Mouse (Mus musculus) CD4-positive, CD25-positive, alpha-beta regulatory T cell, adult 2 months (primary cell): ENCODE data around the gene Gm10570.
A peak's percentile ranks its signal among the peaks of the same experiment; 100 is the strongest.

Experiments
- DNase-seq: peaks from one replicate; pipeline ENCODE4 v3.0.0-alpha.2; 2012; ENCODE audit warnings: low read depth, low spot score

Gm10570 gene

GRCm38 (mm10) chr4:130306796-130307630 is 1.5 kb downstream of the Gm10570 start:
- no peak for DNase-seq

DNA sequence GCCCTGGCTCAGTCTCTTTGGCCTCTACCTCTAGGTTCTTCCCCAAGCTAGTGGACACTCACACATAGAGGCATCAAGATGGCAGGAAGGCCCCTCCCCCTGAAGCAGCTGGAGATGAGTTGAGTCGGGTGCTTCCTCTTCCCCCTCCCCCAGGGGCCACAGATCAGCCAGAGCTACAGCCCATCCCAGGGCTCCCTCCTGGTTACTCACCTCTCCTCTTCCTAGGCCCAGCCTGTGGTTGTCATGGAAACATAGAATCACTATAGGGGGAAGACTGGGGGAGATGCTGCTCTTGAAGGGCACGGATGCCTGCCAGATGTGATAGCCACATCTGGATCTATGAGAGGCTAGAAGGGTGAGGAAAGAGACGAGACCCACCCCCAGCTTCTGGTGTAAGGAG is 3.7 kb downstream of the Gm10570 start:
- DNase-seq = no peak

DNA sequence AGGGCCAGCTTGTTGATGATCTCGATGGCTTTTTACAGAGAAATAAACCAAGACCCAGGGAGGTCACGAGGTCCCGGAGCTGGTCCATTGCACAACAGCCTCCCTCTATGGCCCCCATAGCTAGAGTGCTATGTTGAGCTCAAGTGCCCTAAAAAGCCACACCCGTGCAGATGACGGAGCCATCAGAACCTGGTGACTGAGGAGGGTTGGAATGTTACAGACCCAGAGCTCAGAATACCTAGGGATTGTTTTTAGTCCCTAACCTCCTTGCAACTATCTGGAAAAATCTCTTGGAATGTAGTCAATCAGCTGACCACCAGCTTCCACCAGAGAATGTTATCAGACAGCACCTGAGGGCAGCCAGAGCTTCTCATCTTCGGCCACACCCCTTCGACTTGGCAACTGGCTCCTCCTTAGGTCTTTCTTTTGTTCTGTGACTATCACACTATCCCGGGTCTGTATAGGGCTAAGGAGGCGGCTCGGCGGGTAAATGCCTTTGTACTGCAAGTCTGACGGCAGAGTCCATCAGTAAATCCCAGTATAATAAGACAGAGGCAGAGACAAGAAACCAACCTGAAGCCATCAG is 6.1 kb downstream of the Gm10570 start:
- DNase-seq = no peak

- DNase-seq = no peak
Observed at GRCm38 (mm10) chr4:130299629-130300018, 8.8 kb downstream of the Gm10570 start.

GRCm38 (mm10) chr4:130298877-130299628 is 9.4 kb downstream of the Gm10570 start:
- no peak for DNase-seq

DNA sequence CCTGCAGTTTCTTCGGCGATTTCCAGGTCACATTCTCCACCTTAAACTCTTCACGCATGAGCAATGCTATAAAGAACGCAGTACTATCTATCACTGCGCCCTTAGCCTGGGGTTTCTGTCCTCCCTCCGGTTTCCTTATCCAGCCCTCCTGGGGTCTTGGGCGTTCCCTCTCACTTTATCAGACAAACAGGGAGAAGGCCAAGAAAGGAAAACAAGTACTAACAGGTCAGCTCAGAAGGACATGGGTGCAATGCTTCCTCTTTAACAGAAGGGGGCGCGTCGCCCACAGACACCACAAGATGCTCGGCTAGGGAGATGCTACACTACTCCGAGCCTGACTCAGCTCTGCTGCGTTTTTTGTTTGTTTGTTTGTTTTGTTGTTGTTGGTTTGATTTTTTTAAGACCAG is 11.3 kb downstream of the Gm10570 start:
- peak; percentile 59 for DNase-seq

GRCm38 (mm10) chr4:130296243-130296965 is 12.1 kb downstream of the Gm10570 start:
- DNase-seq = no peak

DNA sequence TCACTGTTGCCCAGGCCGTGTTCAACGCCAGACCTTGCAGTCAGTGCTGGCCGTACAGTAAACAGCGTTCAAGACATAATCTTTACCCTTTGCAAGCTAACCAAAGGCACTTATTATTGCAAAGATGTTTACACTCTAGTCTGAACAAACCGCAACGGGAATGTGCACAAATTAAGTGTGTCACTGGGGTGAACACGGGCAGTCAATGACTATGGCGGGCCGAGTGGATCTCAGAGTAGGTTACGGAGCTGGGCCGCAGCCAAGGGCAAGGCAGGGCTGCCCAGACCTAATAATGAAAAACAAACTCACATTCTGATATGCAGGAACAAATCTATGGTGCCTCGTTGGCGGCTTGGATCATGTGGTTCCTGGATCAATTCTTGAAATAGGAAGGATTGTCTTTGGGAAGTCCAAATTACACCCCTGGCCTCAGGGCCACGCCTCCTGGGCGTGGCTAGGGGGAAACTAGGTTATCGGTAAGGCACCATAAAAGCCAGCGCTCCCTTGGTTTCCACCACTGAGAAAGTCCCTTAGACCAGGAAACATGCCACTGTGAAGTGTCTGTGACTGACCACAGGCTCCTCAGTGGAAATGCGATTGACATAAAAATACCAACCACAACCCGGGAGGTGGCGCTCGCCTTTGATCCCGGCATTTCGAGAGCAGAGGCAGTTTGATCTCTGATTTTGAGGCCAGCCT is 13.3 kb downstream of the Gm10570 start:
- DNase-seq = no peak

DNA sequence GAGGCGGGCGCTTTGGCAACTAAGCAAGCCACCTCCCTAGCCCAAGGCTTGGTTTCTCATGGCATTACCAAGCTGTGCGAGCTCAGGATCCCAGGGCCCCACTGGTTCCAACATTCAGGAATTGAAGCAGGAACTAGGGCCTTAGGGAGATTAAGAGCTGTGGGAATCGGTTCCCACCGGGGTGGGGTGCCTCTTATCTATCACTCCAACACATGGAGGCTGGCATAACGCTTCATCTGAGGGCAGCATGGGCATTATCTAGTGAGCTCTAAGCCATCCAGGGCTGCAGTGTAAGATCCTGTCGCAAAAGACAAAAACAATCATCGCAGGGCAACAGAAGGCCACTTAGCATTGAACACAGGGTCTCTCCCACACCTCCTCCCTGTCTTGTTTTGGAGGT is 14.0 kb downstream of the Gm10570 start:
- no peak for DNase-seq

DNA sequence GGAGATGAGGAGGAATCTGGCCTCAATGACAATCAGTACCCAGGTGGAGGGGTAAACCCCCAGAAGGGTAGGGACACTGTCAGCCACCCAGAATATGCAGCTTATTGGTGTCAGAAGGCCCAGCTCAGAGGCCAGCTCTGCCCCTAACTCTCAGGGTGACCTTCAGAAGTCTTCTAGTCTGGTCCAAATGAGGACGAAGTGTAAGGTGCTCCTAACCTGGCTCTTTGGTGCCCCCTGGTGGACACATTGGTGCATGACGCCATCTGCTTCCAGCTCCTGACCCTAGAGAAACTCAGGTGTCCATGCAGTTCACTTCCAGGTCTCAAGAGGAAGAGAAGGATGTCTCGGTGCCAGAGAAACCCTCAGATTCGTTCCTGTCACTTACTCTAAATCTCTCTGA is 16.2 kb downstream of the Gm10570 start:
- DNase-seq = peak; percentile 82

DNA sequence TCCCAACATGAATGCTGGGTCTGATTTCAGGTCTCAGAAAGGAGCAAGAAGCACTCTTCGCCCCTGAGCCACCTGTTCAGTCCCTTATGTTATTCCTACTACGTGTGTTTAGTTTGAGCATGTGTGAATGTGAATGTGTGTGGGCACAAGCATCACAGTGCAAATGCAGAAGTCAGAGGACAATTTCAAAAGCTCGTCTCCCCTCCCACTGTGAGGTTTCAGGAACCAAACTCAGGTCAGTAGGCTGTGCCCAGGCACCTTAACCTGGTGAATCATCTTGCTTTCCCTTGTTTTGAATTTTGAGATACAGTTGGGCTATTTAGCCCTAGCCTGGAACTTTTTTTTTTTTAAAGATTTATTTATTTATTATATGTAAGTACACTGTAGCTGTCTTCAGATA is 18.6 kb downstream of the Gm10570 start:
- no peak for DNase-seq

- no peak for DNase-seq
Observed at GRCm38 (mm10) chr4:130286531-130286930, 21.9 kb downstream of the Gm10570 start.

DNA sequence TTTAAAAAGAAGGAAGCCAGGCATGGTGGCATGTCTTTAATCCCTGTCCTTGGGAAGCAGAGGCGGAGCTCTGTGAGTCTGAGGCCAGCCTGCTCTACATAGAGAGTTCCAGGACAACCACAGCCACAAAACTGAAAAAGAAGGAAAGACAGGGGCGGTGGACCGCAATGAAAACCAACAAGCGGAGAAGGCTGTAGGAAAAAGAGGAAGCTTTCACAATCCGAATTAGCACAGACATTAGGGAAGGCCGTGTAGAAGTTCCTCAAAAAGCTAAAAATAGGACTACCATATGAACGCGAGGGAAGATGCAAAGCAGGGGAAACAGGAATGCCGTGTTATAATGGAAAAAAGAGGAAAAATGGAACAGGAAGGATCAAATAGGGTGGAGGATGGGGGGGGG is 24.6 kb downstream of the Gm10570 start:
- no peak for DNase-seq

DNA sequence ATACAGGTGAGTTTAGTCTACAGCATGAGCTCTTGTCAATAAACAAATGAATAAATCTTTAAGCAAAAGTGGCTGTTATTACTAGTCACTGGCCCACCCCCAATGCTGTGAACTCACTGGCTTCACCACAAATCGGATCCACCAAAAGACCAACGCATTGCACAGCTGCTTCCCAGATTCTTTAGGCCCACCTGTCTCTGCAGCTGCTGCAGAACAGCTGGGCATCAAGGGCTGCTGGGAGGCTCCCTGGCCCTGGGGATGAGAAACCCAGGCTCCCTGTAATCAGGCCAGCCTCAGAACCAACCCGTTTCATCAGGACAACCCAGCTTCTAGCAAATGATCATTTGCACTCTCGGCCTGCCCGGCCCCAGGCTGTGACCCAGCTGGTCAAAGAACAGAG is 25.6 kb downstream of the Gm10570 start:
- DNase-seq = no peak

DNA sequence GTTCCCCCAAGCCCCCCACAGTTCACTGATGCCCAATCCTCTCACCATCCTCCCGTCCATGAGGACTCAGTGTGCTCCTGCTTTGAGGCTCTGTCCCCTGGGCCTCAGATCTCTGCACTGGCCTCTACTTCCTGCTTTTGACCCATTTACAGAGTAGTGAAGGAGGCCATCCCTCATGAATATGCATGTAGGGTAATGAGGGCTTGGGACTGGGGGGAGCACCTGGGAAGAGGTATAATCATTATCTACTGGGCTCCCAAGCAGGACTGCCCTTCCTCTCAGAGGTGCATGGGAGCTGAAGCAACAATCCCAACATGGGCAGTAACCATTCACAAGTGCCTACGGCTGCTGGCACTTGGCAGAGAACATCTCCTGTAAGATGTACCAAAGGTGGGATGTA is 29.4 kb downstream of the Gm10570 start, which contains the start of gene Serinc2:
Gene Serinc2, minus strand, starts transcription at position 101 of the 400 bp plus-strand sequence.
- DNase-seq = no peak

GRCm38 (mm10) chr4:130276573-130277176 is 31.8 kb downstream of the Gm10570 start:
- no peak for DNase-seq

DNA sequence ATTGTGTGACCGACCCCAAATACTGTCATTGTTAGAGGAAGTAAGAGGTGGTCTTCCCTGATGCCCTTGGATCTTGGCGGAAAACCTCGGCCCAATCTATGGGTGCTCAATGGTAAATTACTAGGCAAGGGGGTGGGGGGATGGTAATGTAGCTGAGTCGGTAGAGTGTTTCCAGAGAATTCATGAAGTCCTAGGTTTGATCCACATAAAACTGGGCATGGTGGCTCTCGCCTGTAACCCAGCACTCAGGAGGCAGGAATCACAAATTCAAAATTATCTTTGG is 32.7 kb downstream of the Gm10570 start:
- no peak for DNase-seq

DNA sequence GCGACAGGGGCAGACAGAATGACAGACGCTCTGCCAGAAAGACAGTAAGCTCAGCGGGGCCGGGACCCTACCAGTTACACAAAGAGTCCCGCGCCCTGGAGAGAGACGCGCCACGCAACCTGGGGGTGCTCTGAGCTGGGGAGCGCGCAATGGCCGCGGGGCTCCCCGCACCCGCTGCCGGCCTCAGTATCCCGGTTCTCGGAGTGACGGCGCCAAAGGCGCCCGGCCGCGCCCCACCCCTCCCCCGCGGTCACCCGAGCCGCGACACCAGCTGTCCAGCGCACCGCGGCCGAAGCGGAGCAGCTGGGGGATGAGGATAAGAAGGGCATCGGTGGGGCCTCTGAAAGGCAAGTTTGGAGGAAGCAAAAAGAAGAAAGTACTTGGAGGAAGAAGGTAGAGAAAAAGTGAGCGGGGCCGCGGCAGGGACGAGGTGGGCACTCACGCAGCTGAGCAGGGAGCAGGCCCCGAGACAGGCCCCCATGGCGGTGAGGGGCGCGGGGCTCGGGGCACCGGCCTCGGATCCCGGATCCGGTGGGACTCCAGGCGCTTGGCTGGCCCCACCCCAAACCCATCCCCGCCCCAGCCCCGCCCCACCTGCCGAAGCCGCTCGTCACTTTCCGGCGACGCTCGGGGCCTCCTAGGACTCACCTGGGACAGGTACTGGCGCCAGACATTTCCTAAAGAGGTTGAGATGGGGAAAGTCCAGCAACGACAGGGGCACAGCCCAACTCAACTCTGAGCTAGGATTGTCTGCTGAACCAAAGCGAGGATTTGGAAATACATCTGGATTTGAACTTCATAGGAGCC is 33.3 kb downstream of the Gm10570 start:
- no peak for DNase-seq

DNA sequence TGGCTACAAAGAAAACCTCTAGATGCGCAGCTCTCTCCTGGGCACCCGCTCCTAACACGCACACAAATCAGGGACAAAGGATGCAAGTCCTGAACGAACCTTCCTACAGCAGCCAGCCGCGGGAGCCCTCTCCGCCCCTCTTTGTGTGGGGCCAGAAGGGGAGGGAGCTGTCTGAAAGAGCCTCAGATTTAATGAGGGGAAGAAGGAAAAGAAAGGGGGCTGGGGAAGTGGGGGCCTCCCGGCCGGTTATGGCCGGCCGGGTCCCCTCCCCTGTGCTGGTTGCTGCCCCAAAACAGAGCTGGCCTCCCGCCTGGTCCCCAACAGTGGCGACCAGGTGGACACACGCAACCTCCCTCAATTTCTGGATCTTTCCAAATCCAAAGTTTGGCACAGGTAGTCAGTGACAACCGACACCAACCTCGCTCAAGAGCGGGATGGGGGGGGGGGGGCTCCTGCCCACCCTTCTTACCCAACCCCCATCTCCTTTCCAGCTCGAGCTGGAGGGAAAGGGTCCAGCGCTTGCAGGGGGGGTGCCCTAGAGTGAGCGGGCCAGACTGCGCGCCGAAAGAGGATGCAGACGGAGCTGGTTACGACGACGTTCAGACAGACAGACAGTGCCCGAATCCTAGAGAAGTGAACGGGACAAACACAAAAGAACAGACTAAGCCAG is 34.0 kb downstream of the Gm10570 start:
- no peak for DNase-seq
